Mouse (Mus musculus) liver, embryonic 13.5 days (tissue): Measurements from ENCODE around the gene Dennd6a. TPM values are rescaled to one million over a fixed set of nuclear protein-coding genes. Genes with fewer than 3 reads are reported as not detected.
A peak's percentile ranks its signal among the peaks of the same experiment; 100 is the strongest.

Experiments
- ATAC-seq: fragments of 200-750 bp; cut with Nextera tagmentation; 2 replicates; pipeline ENCODE4 v1.8.0; 2017; ENCODE audit warnings: low read depth, mild to moderate bottlenecking, moderate number of reproducible peaks, moderate library complexity
- DNase-seq: peaks from one replicate; pipeline ENCODE4 v3.0.0; 2022
- H3K27ac ChIP-seq: fragments of 300-500 bp; sonication (generic); 2 replicates; pipeline ENCODE4 v1.5.1; 2015; ENCODE audit warnings: moderate library complexity, mild to moderate bottlenecking, inconsistent platforms
- H3K27me3 ChIP-seq: fragments of 300-500 bp; sonication (generic); 2 replicates; pipeline ENCODE4 v1.6.1; 2015; ENCODE audit warnings: mild to moderate bottlenecking, inconsistent platforms
- H3K36me3 ChIP-seq: fragments of 300-500 bp; sonication (generic); 2 replicates; pipeline ENCODE4 v1.6.1; 2015; ENCODE audit warnings: mild to moderate bottlenecking, inconsistent platforms
- H3K4me1 ChIP-seq: fragments of 300-500 bp; sonication (generic); replicated peaks from 2 replicates; pipeline ENCODE4 v1.6.1; 2015; ENCODE audit warnings: inconsistent platforms
- H3K4me2 ChIP-seq: fragments of 300-500 bp; sonication (generic); 2 replicates; pipeline ENCODE4 v1.6.1; 2015; ENCODE audit warnings: inconsistent platforms, mild to moderate bottlenecking, moderate library complexity
- H3K4me3 ChIP-seq: fragments of 300-500 bp; sonication (generic); replicated peaks from 2 replicates; pipeline ENCODE4 v1.5.1; 2015; ENCODE audit warnings: mild to moderate bottlenecking, inconsistent platforms
- H3K9ac ChIP-seq: fragments of 300-500 bp; sonication (generic); 2 replicates; pipeline ENCODE4 v1.6.1; 2015; ENCODE audit warnings: mild to moderate bottlenecking, inconsistent platforms
- H3K9me3 ChIP-seq: fragments of 300-500 bp; sonication (generic); replicated peaks from 2 replicates; pipeline ENCODE4 v1.6.1; 2016; ENCODE audit warnings: inconsistent platforms
- WGBS: fragments of 180-500 bp; shearing (Covaris S2); methylation state at CpG from one replicate; pipeline ENCODE4 v1.1.7; 2015; ENCODE audit not compliant: insufficient replicate concordance; 5-methylcytosine and 5-hydroxymethylcytosine counted together
- polyA plus RNA-seq: library from polyadenylated mRNA; unstranded; fragments of >200 nt; fragmentation: Nextera tagmentation; extraction: Ambion mirVana; gene quantifications from 2 replicates; pipeline ENCODE4 v1.2.1, GENCODE M21; 2015

The Dennd6a gene
- polyA plus RNA-seq, 1 experiment from 2014 or later = 12.4 TPM

- no peaks in the 10 kb centered on the region for H3K9me3 ChIP-seq
- H3K27ac ChIP-seq = no peak overlapping the region
- DNase-seq (no peak), ATAC-seq (no peak)
- H3K4me3 ChIP-seq = no peak overlapping the region
- no peaks in the 10 kb centered on the region for H3K27me3 ChIP-seq
- H3K4me2 ChIP-seq = no peak overlapping the region
- WGBS = 60% methylated on average over 4 of the region's 4 CpGs
- H3K9ac ChIP-seq = no peak overlapping the region
- 0 out of 2 replicates have a peak, but pooled peaks cover 2% of the 10 kb centered on the region for H3K4me1 ChIP-seq
- H3K36me3 ChIP-seq = peaks cover 50% of the 10 kb centered on the region
These were observed 37.0 kb downstream of the Dennd6a start for GRCm38 (mm10) chr14:26610689-26611088.

DNA sequence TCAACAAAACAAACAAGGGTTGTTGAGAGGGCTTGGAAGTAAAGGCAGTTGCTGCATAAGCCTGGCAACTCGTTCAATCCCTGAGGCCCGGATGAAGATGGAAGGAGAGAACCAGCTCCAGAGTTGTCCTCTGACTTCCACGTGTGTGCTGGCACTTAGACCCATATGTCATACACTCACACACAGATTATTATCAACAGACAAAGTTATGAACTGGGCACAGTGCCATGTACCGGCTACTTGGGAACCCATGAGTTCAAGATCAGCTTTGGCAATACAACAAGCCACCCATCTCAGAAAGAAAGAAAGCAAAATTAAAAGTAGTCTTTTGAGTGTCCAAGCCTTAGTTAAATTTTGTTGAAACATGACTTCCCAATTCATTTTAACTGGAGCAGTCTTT is 51.6 kb downstream of the Dennd6a start:
- 73% methylated on average over 4 of the region's 4 CpGs for WGBS
- no peak for ATAC-seq
- no peak overlapping the region for H3K27ac ChIP-seq
- H3K4me1 ChIP-seq = no peaks in the 10 kb centered on the region
- H3K4me3 ChIP-seq = no peak overlapping the region
- H3K9ac ChIP-seq = no peak overlapping the region
- DNase-seq = no peak
- H3K36me3 ChIP-seq = peaks cover 66% of the 10 kb centered on the region
- H3K9me3 ChIP-seq = no peaks in the 10 kb centered on the region
- H3K4me2 ChIP-seq = no peak overlapping the region
- no peaks in the 10 kb centered on the region for H3K27me3 ChIP-seq

DNA sequence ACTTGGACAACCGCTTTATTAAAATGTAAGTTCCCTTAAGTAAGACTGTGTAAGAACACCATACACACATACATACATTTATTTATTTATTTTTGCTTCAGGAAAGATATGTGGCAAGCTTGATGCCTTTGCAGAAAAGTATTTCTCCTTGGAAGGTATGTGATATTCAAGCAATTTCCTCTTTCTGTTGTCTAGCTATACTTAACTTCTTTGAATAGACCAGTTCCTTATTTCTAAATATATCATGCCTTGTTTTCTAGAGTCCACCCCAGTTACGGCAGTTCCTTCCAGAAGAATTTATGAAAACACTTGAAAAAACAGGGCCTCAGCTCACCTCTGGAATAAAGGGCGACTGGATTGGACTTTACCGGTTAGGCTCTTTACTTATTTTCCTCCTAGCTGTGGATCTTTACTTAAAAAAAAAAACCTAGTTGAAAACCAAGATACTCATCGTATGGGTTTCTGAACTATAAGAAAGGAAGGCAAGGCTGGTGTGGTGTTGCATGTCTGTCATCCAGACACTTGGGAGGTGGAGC is 53.0 kb downstream of the Dennd6a start:
- Histone ChIP-seq H3K27me3 (no peaks in the 10 kb centered on the region), H3K36me3 (peaks cover 57% of the 10 kb centered on the region), H3K4me2 (no peak overlapping the region), H3K9me3 (no peaks in the 10 kb centered on the region), H3K27ac (no peak overlapping the region), H3K4me3 (no peak overlapping the region), H3K9ac (no peak overlapping the region), H3K4me1 (no peaks in the 10 kb centered on the region)
- ATAC-seq (no peak), DNase-seq (no peak)
- 68% methylated on average over 5 of the region's 5 CpGs for WGBS

DNA sequence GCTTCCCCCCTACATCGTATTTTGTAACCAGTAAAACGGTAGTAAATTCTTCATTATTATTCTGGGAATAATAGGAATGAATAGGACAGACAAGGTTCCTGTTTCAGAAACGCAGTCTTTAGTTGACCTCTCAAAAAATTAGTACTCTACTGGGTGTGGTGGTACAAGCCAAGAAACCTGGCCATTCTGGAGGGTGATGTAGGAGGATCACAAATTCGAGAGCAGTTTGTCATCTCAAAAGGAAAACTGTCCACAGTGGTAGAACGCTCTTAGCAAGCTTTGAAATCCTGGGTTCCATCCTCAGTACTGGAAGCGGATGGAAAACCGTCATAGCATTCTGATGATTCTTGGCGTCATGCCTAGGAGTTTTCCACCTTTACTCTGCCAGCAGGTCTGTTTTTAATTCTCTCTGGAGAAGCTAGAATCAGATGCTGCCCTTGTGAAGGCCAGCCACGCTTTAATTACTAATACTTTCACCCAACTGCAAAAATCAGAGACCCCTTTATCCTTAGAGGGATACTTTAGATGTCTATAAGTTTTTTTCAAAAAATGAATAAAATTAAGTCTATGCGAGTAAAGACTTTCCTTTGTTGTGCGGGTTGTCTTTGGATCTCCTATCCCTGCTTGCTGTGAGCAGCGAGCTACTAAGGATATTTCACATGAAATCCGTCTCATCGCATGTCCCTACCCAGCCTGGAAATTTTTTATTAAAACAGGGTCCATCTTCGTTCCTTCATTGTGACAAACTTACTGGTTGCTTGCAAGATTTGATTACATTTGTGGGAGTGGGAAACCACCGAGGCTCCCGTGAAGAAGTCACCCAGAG is 63.6 kb downstream of the Dennd6a start:
- DNase-seq (no peak), ATAC-seq (peak; percentile 9)
- Histone ChIP-seq H3K4me1 (peaks cover 38% of the 10 kb centered on the region), H3K27me3 (no peaks in the 10 kb centered on the region), H3K36me3 (peaks cover 7% of the 10 kb centered on the region), H3K9me3 (no peaks in the 10 kb centered on the region), H3K27ac (peak overlapping the region; percentile 96), H3K4me2 (peak overlapping the region; percentile 78), H3K4me3 (peak overlapping the region; percentile 93), H3K9ac (peak overlapping the region; percentile 74)
- WGBS = 24% methylated on average over 17 of the region's 17 CpGs

DNA sequence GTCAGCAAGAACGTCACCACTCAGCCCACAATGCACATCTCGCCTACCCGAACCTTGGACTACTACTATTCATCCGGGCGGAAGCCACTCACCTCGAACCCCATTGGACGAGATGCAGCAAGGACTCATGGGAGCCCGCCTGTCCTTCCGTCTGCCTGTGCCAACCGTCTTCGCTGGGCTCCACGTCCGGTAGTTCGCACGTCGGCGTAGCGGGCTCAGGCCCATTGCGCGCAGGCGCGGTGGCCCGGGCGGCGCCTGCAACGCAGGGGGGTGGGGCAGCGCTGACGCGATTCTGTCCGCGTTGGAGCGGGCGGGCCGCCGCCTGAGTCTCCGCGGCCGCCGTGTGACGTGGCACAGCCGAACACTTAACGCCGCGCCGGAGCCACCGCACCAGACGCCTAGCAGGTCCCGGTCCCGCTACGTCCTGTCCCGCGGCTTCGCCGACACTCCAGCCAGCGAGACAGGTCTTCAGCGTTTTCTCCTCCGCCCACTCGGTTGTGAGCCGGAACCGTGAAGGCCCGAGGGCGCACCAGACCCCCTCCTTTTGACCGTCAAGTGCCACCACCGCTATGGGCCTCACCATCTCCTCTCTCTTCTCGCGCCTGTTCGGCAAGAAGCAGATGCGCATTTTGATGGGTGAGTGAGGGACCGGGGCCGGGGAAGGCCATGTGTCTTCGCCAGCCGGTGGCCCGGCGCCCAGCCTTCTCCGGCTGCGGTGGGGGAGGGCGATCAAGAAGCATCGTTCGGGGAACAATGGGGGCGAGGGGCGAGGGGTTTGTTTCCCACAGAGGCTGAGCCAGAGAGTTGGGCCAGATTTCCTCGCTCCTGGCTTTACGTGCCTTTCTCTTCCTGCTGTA is 64.4 kb downstream of the Dennd6a start, which contains the start of gene Arf4:
Gene Arf4, plus strand, starts transcription at position 224 of the 857 bp plus-strand sequence.
- H3K36me3 ChIP-seq = peaks cover 3% of the 10 kb centered on the region
- under 1% methylated on average over 81 of the region's 83 CpGs for WGBS
- H3K4me3 ChIP-seq = peak within 1 kb of the TSS; percentile 93
- DNase-seq (peak; percentile 97), ATAC-seq (peak; percentile 98)
- no peaks in the 10 kb centered on the region for H3K27me3 ChIP-seq
- peak within 1 kb of the TSS; percentile 97 for H3K9ac ChIP-seq
- H3K4me2 ChIP-seq = peak within 1 kb of the TSS; percentile 86
- H3K4me1 ChIP-seq = peaks cover 40% of the 10 kb centered on the region
- H3K27ac ChIP-seq = peak within 1 kb of the TSS; percentile 96
- H3K9me3 ChIP-seq = no peaks in the 10 kb centered on the region

- H3K9ac ChIP-seq = peak overlapping the region; percentile 97
- peaks cover 3% of the 10 kb centered on the region for H3K36me3 ChIP-seq
- peak overlapping the region; percentile 86 for H3K4me2 ChIP-seq
- peak; percentile 56 for DNase-seq
- no peaks in the 10 kb centered on the region for H3K9me3 ChIP-seq
- WGBS = 0% methylated on average over 16 of the region's 16 CpGs
- peaks cover 46% of the 10 kb centered on the region for H3K4me1 ChIP-seq
- peak overlapping the region; percentile 96 for H3K27ac ChIP-seq
- H3K27me3 ChIP-seq = no peaks in the 10 kb centered on the region
- no peak for ATAC-seq
- peak overlapping the region; percentile 93 for H3K4me3 ChIP-seq
These were observed 65.0 kb downstream of the Dennd6a start for GRCm38 (mm10) chr14:26638708-26639084.

DNA sequence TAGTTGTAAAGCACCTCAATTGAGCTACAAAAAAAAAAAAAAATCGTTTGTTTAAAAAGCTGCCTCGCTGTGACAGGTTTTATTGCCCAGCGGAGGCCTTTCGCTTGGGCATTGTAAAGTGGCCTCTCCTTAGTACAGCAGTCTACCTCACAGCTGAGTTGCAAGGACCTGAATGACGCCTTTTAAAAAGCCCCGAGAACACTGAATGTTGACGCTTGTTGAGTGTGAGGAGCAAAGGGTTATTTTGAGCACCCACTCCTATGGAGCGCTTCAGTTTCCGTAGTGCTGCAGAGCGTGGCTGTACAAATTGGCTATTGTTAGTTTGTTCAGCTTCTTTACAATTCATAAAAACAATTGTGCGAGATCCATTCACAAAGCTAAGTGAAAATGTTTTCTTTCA is 65.6 kb downstream of the Dennd6a start:
- ATAC-seq = no peak
- Histone ChIP-seq H3K27ac (peak overlapping the region; percentile 35; the same call in 1 of the 2 replicates), H3K27me3 (no peaks in the 10 kb centered on the region), H3K36me3 (peaks cover 3% of the 10 kb centered on the region), H3K4me3 (peak overlapping the region; percentile 93), H3K4me2 (peak overlapping the region; percentile 86), H3K4me1 (peaks cover 47% of the 10 kb centered on the region), H3K9ac (peak overlapping the region; percentile 97), H3K9me3 (no peaks in the 10 kb centered on the region)
- no peak for DNase-seq
- 9% methylated on average over 11 of the region's 11 CpGs for WGBS

- Histone ChIP-seq H3K36me3 (peaks cover 3% of the 10 kb centered on the region), H3K4me3 (peak overlapping the region; percentile 93), H3K4me1 (peaks cover 49% of the 10 kb centered on the region), H3K27me3 (no peaks in the 10 kb centered on the region), H3K9me3 (no peaks in the 10 kb centered on the region), H3K27ac (no peak overlapping the region), H3K9ac (peak overlapping the region; percentile 97), H3K4me2 (peak overlapping the region; percentile 86)
- 54% methylated on average over 2 of the region's 2 CpGs for WGBS
- ATAC-seq = no peak
- no peak for DNase-seq
These were observed 66.3 kb downstream of the Dennd6a start for GRCm38 (mm10) chr14:26639961-26640360.

GRCm38 (mm10) chr14:26643006-26643624 is 69.5 kb downstream of the Dennd6a start:
- ATAC-seq = no peak
- WGBS = 48% methylated on average over 3 of the region's 3 CpGs
- peaks cover 14% of the 10 kb centered on the region for H3K36me3 ChIP-seq
- no peaks in the 10 kb centered on the region for H3K9me3 ChIP-seq
- no peak for DNase-seq
- H3K4me3 ChIP-seq = no peak overlapping the region
- H3K27ac ChIP-seq = no peak overlapping the region
- peaks cover 36% of the 10 kb centered on the region for H3K4me1 ChIP-seq
- no peak overlapping the region for H3K4me2 ChIP-seq
- H3K27me3 ChIP-seq = no peaks in the 10 kb centered on the region
- no peak overlapping the region for H3K9ac ChIP-seq

DNA sequence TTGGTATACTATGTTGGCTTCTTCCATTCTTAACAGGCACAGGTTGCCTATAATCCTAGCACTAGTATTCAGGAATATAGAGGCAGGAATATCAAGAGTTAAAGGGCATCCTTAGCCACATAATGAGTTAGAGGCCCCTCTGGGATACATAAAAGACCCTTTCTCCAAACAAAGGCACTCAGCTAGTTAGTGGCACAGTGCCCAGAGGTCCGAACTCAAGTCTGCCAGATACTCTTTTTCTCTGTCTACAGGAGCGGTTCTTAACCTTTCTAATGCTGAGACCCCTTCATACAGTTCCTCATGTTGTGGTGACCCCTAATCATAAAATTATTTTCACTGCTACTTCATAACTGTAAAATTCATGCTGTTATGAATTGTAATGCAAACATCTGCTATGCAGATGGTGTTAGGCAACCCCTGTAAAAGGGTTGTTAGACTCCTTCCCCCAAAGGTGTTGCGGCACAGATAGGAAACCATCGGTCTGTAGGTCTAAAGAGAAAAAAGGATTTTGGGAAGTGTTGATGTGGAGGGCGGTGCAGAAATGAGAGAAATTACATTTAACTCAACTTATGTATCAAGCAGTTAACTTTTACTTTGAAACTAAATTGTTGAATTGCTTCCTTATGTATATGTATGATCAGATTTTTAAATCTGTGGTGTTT is 72.5 kb downstream of the Dennd6a start:
- H3K4me3 ChIP-seq = no peak overlapping the region
- no peaks in the 10 kb centered on the region for H3K9me3 ChIP-seq
- H3K4me2 ChIP-seq = no peak overlapping the region
- H3K27me3 ChIP-seq = no peaks in the 10 kb centered on the region
- H3K27ac ChIP-seq = no peak overlapping the region
- H3K9ac ChIP-seq = no peak overlapping the region
- DNase-seq = no peak
- no peak for ATAC-seq
- peaks cover 16% of the 10 kb centered on the region for H3K4me1 ChIP-seq
- H3K36me3 ChIP-seq = peaks cover 25% of the 10 kb centered on the region
- WGBS = 84% methylated on average over 5 of the region's 5 CpGs
